Mouse (Mus musculus) left cerebral cortex, postnatal 36 days (tissue): Measurements from ENCODE around the gene Eif2b4. TPM values are rescaled to one million over a fixed set of nuclear protein-coding genes. Genes with fewer than 3 reads are reported as not detected.
"Not testable (repeated sequence)": the region's sequence is repeated elsewhere in the genome, so short reads cannot be mapped to it uniquely, and the experiment has no call there.

Experiments
- DNase-seq, 2 experiments: peaks; one replicate each; pipeline ENCODE4 v3.0.0; 2021 to 2022; ENCODE audit warnings: low spot score in 2 of 2, mixed read lengths in 1 of 2
- intact Hi-C: fragments of 180-260 bp; cut with DNase I; formaldehyde crosslinking; loops from one replicate; pipeline ENCODE4 v1.15.1; 2025
- total RNA-seq, 2 experiments: library from RNA; stranded (reverse); gene quantifications; 2 replicates each; pipeline ENCODE4 v1.2.3; 2021

Eif2b4 gene
- 10 to 100 TPM; 36.2 to 41.1 TPM for total RNA-seq

DNA sequence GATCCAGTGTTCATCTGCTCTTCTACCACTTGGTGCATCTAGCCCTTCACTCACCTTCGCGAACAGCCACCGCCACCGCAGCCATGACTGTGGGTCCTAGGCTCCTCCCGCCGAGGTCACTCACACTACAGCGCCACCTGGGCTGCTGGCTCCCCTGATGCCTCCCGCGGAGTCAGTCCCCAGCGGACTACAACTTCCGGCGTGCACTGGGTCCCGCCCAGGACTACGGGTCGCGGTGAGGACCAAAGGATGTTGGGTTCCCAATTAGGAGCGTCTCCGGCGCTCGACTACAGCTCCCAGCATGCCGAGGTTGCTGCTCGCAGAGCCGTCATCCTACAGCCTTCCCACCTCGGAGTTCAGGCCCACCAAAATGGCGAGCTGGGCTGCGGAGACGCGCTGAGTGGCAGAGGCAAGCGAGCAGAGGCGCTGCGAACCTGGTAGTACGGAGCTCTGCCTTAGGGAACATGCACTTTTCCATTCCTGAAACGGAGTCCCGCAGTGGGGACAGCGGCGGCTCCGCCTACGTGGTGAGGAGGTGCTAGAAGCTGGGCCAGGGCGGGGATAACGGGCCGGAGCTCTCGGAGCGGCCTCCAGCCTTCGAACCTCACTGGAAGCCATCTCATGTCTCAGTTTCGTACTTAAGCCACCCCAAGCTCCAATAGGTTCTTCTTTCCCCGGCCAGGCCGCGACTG, at the start of gene Eif2b4, which contains the start of gene Snx17:
TSS of gene Eif2b4 (minus strand) at position 492 of the 692 bp plus-strand sequence.
TSS of gene Snx17 (plus strand) at position 289 of the 692 bp plus-strand sequence.
- intact Hi-C loops, result loop anchor here (1.0 to 10.0 kb wide), 3 partner anchors 9 to 238 kb away; partner anchors contain the start of genes Gtf3c2 and Zfp513
- peak; percentile 100 for DNase-seq

DNA sequence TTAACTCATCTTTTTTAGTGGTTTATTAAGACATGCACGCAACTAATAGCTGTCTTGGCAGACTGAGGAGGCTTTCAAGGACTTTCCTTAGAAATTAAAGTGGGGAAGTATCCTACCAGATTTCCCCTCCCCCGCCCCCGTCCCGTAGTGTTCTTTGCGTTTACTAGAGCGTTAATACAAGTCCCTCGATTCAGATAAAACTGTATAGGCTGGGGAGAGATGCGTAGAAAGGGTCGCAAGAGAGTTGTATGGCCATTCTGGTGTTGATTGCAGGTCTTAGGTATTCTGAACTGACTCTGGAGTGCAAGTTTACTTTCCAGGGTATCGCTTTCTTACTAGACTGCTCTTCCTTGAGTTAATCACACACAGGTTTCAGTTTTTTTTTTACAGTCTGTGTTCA, 49.0 kb upstream of the Eif2b4 start:
- no peak for DNase-seq
- intact Hi-C loops, result no loop called here

DNA sequence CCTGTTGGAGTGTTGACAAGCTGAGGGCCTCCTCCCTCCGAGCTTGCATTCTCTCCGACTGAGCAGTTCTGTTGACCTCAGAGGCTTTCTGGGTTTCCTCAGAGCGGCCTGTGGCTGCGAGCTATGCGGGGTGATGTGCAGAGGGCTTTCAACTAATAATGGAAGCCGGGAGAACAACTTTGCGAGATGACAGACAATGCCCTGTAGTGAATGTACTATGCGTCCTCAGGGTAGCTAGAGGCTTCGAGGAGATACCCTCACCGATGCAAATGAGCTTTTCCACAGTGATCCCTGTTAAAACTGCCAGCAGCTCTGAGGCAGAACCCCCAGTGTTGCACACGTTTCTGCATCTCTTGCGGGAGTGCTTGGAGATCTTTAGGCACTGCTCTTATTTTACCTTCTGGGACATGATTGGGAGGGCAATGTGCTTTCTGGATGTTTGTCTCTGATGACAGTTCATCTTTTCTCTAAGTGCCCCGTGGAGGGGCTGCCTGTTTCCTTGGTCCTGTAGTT, 48.3 kb upstream of the Eif2b4 start:
- DNase-seq, result no peak
- intact Hi-C loops, result loop anchor here (2.0 kb wide), 1 partner anchor 49 kb away; the partner anchor contains the start of gene Ift172

DNA sequence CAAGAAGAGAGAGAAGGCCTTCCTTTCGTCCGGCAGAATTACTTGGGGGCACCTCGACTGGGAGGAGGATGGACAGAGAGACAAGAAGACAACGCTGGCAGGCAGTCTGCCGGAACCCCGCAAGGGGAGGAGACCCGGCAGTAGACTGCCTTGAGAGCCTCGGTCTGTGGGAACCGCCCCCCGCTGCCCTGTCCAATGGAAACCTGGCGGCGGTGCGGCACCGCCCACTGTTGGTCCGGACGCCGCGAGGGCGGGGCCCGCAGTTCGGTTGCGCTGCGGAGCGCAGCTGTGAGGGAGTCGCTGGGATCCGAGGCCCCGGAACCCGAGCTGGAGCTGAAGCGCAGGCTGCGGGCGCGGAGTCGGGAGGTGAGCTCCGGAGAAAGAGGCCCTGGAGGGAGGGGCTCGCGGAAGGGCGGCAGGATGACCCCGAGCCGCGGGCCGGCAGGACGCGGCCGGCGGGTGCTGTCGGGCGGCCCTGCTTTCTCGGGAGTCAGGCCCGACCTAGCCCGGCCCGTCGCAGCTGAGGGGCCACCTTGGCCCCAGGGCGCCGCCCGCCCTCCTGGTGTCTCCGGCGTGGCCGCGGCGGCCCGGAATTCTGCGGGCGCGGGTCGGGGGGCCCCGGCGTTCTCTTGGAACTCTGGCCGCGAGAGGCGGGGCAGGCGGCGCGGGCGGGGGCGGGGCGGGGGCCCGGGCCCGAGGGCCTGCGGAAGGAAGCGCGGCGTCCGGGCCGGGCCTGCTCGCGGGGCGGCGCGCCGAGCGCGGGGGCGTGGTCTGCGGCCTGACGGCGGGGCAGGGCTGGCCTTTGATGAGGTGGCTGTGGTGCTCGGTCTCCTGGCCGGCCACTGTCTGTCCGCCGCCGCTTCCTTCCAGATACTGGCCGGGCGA, 47.6 kb upstream of the Eif2b4 start, which contains the start of the genes Nrbp1 and Gm9970:
TSS of gene Nrbp1 (plus strand) at position 228 of the 885 bp plus-strand sequence.
TSS of gene Gm9970 (minus strand) at position 596 of the 885 bp plus-strand sequence.
- DNase-seq, result peak; percentile 94 to 97
- intact Hi-C loops, result loop anchor here (1.0 to 2.0 kb wide), 2 partner anchors 21 to 50 kb away; partner anchors contain the start of genes Ift172 and Ppm1g

DNA sequence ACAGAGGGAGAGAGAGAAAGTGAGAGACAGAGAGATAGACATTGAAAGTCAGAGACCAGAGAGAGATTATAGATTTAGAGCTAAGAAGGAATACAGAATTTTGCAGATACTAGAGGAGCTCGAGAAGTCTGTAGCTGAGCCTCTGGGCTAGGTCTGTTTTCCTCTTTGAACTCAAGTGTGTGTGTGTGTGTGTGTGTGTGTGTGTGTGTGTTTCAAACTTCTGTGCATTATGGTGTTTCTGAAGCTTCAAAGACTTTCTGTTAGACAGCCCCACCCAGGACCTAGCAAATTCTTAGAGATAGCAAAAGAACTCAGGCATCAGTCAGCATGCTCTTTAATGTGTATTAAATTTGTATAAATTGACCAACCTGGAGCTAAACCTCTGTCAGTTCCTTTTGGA, 33.4 kb upstream of the Eif2b4 start:
- no peak for DNase-seq
- intact Hi-C loops, result no loop called here

DNA sequence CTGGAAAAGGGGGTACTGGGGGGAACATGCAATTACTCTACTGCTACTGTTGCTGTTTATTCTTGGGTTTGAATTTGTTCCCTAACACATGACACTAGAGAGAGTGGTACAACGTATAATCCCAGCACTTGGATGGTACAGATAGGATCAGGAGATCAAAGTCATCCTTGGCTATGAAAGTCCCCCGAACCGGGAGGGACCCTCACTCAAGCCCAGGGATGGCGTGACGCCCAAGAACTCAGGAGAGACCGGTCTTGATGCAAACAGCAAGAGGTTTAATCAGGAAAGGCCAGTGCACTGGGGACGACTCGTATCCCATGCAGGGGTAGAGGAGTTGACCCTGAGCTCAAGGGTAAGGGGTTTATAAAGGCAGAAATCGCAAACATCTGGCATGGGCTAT, 29.5 kb upstream of the Eif2b4 start:
- no peak for DNase-seq
- intact Hi-C loops, result no loop called here

DNA sequence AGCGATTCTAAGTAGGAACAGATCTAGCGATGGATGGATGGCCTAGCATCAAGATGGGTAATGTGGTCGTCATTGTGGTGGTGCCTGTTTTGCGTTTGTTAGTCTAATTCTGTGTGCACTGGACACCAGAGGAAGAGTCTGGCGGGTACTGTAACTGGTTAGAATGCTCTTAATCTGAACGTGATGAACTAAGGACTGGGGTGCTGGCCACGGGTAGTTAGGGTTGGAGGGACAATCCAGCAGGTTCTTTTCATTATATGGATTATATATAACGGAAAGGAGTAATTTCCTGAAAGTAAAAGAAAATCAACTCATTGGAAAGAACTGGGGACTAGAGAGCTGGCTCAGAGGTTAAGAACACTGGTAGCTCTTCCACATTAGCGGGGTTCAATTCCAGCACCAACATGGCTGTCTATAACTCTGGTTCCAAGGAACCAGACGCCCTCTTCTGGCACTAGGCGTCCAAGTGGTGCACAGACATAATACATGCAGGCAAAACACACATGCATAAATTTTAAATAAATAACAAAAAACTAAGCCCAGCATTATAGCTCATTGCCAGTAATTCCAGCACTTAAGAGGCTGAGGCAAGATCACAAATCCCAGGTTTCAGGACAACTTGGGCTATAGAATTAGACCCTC, 28.2 kb upstream of the Eif2b4 start:
- DNase-seq, result no peak
- intact Hi-C loops, result no loop called here

DNA sequence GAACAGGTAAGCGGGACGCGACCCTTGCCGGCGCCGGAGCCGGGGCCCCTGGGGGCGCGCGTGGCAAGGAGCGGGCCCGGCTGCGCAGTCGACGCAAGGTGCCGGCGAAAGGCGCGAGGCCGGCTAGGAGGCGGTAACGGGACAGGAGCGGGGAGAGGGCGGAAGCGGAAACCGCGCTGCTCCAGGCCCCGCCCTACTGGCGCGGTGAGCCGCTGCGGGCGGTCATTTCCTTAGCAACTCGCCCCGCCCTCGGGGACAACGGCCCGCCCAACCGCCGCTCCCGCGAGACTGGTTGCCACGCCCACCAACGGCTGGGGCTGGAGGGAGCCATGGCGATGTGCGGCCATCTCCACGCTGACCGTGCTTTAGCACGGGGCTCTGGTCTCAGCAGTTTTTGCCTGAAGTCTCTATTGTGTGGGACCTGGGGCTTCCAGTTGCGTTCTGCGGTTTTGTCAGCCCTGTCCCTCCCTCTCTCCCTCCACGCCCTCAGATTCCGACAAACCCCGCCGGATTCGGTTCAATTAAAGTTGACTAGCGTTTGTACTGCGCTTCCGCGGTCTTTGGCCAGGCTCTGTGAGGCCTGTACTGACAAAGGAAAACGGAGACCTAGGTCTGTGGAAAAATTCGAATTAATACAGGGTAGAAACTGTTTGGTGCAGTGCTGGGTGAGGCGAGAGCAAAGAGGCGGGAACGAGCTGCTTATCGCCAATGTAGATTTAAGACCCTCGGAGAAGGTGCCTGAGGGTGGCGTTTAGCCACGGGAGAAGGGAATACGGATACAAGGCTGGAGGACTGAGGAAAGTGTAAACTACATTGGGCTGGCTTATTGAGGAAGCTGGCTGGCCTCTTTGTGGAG, 27.4 kb upstream of the Eif2b4 start, which contains the start of gene Ppm1g:
TSS of gene Ppm1g (minus strand) at position 240 of the 856 bp plus-strand sequence.
- intact Hi-C loops, result loop anchor here (1.0 kb wide), 1 partner anchor 20 kb away; the partner anchor contains the start of gene Nrbp1
- DNase-seq, result peak; percentile 97

DNA sequence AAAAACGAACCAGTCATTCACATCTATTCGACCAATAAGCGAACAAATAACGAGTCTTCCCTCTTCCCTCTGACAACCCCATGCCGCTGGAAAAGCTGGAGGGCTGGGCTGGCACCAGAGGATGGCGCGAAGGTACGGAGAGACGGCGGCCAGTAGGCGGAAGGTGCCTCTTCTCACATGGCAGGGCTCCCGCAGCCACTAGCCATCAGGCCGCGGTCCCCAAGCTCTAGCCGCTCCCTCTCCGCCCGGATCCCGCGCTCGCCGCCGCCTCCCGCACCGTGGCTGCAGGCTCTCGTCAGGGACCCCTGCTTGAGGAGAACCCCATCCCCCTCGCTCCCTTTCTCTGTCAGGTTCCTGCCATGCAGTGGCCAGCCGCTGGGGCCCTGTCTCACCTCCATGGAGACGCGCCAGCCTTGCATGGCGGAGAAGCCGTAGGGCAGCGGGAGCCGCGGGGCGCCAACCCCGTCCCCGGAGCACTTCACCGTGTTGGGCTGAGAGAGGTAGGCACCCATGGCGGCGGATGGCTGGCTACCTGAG, 26.7 kb upstream of the Eif2b4 start:
- intact Hi-C loops, result loop anchor here (1.0 to 5.0 kb wide), 2 partner anchors 20 to 107 kb away; partner anchors contain the start of gene Nrbp1
- DNase-seq, result peak; percentile 63

DNA sequence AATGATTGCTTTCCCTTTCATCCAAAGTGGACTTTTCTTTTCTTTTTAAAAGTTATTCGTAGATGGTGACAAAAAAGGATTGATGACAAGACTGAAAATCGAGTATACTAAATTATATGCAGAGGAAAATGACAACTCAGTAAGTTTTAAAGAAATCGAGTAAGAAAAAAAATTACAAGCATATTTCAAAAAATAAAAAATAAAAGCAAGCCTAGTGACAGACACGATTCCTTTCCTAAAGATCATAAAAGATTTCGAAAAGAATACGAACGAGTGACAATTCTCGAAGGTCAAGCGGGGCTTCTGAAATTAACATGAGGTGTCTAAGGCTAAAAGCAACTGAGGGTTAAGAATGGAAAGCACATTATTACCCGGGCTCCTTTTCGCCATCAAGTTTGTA, 26.2 kb upstream of the Eif2b4 start:
- intact Hi-C loops, result loop anchor here (5.0 kb wide), 1 partner anchor 108 kb away; no protein-coding TSS in a partner anchor
- no peak for DNase-seq

DNA sequence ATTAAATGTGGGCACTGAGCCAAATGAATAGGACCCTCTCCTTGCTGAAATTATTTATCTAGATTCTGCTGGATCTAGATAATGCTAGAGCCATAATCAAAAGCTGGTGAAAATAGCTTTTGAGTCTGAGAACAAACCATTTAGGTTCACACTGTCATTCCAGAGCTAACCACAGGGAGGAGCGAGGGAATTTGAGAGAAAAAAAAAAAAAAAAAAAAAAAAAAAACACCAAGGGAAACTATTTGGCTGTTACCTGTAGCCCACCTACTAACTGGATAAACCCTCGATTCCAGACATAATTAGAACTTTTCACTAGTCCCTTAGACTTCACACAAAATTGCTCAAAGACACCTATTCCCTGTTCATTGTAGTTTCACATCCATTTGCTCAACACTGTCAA, 25.8 kb upstream of the Eif2b4 start:
- DNase-seq, result no peak
- intact Hi-C loops, result loop anchor here (5.0 kb wide), 1 partner anchor 108 kb away; no protein-coding TSS in a partner anchor

DNA sequence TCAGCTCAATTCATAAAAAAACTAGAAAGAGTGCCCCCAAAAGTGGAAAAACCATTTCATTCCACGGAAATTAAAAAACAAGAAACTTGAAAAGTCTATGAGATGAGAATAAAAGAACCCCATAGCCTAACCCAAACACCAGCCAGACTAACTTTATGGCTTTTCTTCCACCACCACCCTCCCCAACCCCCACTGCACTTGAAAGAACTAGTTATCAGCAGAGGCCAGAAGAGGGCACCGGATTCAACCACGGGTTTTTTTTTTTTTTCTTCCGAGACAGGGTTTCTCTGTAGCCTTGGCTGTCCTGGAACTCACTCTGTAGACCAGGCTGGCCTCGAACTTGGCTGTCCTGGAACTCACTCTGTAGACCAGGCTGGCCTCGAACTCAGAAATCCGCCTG, 25.1 kb upstream of the Eif2b4 start:
- intact Hi-C loops, result loop anchor here (5.0 kb wide), 1 partner anchor 109 kb away; no protein-coding TSS in a partner anchor
- DNase-seq, result no peak

DNA sequence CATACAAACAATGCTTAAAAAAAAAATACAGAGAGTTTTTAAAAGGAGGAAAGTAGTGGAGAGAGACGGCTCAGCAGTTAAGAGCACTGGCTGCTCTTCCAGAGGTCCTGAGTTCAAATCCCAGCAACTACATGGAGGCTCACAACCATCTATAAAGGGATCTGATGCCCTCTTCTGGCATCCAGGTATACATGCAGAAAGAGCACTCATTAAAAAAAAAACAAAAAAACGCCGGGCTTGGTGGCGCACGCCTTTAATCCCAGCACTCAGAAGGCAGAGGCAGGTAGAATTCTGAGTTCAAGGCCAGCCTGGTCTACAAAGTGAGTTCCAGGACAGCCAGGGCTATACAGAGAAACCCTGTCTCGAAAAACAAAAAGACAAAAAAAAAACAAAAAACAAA, 23.3 kb upstream of the Eif2b4 start:
- intact Hi-C loops, result loop anchor here (5.0 kb wide), 1 partner anchor 111 kb away; no protein-coding TSS in a partner anchor

DNA sequence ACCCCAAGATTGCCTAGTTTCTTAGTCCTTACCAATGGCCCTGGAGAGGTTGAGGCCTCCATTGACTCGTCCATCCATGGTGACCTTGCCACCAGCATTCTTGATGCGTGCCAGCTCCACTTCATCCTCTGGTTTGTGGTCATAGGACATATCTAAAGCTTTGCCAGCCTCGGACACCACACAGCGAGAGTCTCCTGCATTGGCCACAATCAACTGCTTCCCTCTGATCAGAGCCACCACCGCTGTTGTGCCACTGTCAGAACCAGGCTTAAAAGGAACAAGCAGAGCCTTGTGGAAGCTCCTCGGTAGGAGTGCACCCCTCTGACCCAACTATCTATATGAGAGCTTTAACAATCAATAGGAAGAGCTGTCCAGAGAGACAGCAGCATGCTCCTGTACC, 11.2 kb upstream of the Eif2b4 start:
- no peak for DNase-seq
- intact Hi-C loops, result no loop called here

More for the DNA sequence above, 23.3 kb upstream of the Eif2b4 start:
- DNase-seq, result not testable (repeated sequence)

DNA sequence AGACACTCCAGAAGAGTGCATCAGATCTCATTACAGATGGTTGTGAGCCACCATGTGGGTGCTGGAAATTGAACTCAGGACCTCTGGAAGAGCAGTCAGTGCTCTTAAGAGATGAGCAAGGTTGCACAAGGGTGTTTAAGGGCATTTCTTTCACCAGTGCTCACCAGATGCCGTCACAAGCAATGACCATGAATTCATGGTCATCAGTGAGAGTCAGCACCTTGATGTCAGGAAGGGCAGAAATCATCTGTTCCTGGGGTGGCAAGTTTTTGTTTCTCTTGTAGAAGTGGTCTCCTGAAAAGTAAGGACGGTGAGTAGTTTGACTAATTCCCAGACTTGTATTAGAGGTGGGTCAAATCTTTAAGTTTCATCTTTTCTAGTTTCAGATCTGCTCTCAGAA, 10.6 kb upstream of the Eif2b4 start:
- intact Hi-C loops, result no loop called here
- DNase-seq, result no peak

DNA sequence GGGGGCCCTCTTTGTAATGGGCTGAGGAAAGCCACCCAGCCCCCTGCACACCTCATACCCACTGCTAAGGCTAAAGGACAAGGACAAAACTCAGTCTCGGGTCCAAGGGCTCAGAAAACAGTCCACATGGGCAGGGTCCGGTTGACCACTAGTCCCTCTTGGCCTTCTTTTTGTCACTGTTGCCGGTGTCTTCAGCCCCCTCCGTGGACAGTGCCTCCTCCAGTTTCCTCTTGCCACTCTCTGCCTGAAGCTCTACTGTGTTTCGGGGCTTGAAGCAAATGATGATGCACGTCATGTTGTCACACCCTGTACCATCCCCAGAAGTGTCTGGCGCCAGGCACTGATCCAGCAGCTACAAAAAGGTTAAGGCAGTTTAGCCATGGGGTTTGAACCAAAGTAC, 9.7 kb upstream of the Eif2b4 start:
- no peak for DNase-seq
- intact Hi-C loops, result loop anchor here (1.0 kb wide), 1 partner anchor 10 kb away; the partner anchor contains the start of genes Eif2b4 and Snx17

DNA sequence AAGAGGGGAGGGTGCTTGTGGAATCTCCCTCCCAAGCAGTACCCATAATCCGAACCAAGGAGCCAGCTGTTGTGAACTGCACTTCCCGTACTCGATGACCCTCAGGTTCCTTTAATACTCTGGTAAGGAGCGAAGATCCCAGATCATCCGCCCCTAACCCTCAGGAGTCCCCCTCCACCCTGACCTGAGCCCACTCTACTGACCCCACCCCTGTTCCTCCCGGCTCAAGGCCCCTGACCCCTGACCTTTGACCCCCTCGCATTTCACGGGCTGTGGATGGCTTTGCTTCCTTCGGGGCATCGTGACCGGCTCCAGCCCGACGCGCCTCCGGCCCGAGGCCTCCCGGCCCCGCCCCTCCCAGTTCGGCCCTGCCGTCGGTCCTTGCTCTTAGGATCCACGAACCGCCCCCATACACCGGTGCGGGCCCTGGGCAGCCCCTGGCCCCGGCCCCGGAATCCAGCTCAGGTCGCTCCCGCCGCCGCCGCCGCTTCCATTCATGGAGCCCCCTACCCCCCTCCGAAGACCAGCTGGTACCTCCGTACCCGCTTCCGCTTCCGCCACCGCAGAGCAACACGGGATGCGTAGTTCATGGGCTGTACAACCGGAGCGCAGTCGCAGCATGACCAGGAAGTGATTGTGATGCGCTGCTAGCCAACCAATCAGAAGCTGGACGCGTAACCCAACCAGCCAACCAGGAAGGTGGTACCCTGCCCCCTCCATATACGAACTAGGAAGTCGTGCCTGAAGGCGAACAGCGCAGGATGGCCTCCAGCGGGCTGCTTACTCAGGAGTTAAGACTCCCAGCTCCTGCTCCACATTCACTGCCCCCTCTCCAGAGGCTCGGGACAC, 8.7 kb upstream of the Eif2b4 start, which contains the start of gene Zfp513:
TSS of gene Zfp513 (minus strand) at position 562 of the 849 bp plus-strand sequence.
- DNase-seq, result peak; percentile 97
- intact Hi-C loops, result loop anchor here (1.0 kb wide), 1 partner anchor 9 kb away; the partner anchor contains the start of genes Eif2b4 and Snx17
